ENCODE assay signal across 11 mouse cellular contexts in genomic region chr6:137661583-137662365, GRCm38 (mm10). TPM values are rescaled to one million over a fixed set of nuclear protein-coding genes. Genes with fewer than 3 reads are reported as not detected.
A peak's percentile ranks its signal among the peaks of the same experiment; 100 is the strongest.
DNase-seq lines count a peak whose midpoint lies in the region.
"Had no signal": no experiment of that assay in that cellular context is flagged by ENCODE, and none has a peak within 500 bp of the region (broad histone marks: within the 10 kb centered on the region; RNA-seq: fewer than 3 reads in every experiment).

No protein-coding gene starts in this region.

- peak; percentile 64 for DNase-seq in R1 (ENCODE audit: low read depth, low spot score)
- peak; percentile 72 to 77 for DNase-seq in frontal cortex, adult 2 months (ENCODE audit: extremely low spot score in 1 of 2, low spot score in 1 of 2)
- peak; percentile 32 to 37 for DNase-seq in layer of hippocampus, postnatal 10 days (ENCODE audit: low spot score in 2 of 2)
- DNase-seq in right cerebral cortex, postnatal 14 days, result peak; percentile 53
- no peak for DNase-seq in kidney, postnatal 14 days
- DNase-seq in urinary bladder, postnatal 10 days (ENCODE audit: low spot score), result no peak
- no peak for DNase-seq in adrenal gland, postnatal 25 days
- DNase-seq: adrenal gland, adult 2 months; gastrocnemius, postnatal 36 days; kidney, postnatal 10 days; lung, adult 2 months had no signal

RNA-seq across cellular contexts. Expression of gene Eps8, which starts 7.1 kb away (rescaled TPM):
- polyA plus RNA-seq in frontal cortex, adult 2 months (2012; rRNA removed), result 24.4 and 27.9 TPM in 2 replicates
- 10 to 100 TPM; 55.5 to 58.6 TPM for total RNA-seq in layer of hippocampus, postnatal 10 days (2021)
- 29.3 and 44.1 TPM in 2 replicates for total RNA-seq in adrenal gland, postnatal 25 days (2021)

Comparison
In these comparisons a context has a peak if more than half of its experiments do, and no peak if none do; other contexts are left out.
1. DNase-seq: peak in R1 (single experiment), frontal cortex, adult 2 months (2 of 2), layer of hippocampus, postnatal 10 days (2 of 2) and right cerebral cortex, postnatal 14 days (single experiment); none in kidney, postnatal 14 days (single experiment), urinary bladder, postnatal 10 days (single experiment) and adrenal gland, postnatal 25 days (single experiment).